Mouse (Mus musculus) midbrain, embryonic 16.5 days (tissue): ENCODE data around the gene Hbq1b. TPM values are rescaled to one million over a fixed set of nuclear protein-coding genes. Genes with fewer than 3 reads are reported as not detected.

Experiments used
- ATAC-seq: fragments of 200-750 bp; cut with Nextera tagmentation; 2 replicates; pipeline ENCODE4 v1.8.0; 2017; ENCODE audit warnings: moderate TSS enrichment
- H3K27ac ChIP-seq: fragments of 300-500 bp; sonication (generic); 2 replicates; pipeline ENCODE4 v1.5.1; 2014; ENCODE audit warnings: mild to moderate bottlenecking, low read length, mixed read lengths
- H3K27me3 ChIP-seq: fragments of 300-500 bp; sonication (generic); 2 replicates; pipeline ENCODE4 v1.6.1; 2014; ENCODE audit warnings: low read depth, low read length, mixed read lengths; ENCODE audit not compliant: control insufficient read depth, insufficient read depth
- H3K36me3 ChIP-seq: fragments of 300-500 bp; sonication (generic); 2 replicates; pipeline ENCODE4 v1.6.1; 2014; ENCODE audit warnings: mild to moderate bottlenecking, low read length, moderate library complexity, mixed read lengths; ENCODE audit not compliant: control insufficient read depth, insufficient read depth
- H3K4me1 ChIP-seq: fragments of 300-500 bp; sonication (generic); 2 replicates; pipeline ENCODE4 v1.6.1; 2014; ENCODE audit warnings: mild to moderate bottlenecking, low read length, mixed read lengths; ENCODE audit not compliant: control insufficient read depth, insufficient read depth
- H3K4me2 ChIP-seq: fragments of 300-500 bp; sonication (generic); 2 replicates; pipeline ENCODE4 v1.6.1; 2014; ENCODE audit warnings: mild to moderate bottlenecking, low read length, mixed read lengths
- H3K4me3 ChIP-seq: fragments of 300-500 bp; sonication (generic); 2 replicates; pipeline ENCODE4 v1.5.1; 2014; ENCODE audit warnings: low read depth, mild to moderate bottlenecking, low read length, moderate library complexity, mixed read lengths
- H3K9ac ChIP-seq: fragments of 300-500 bp; sonication (generic); 2 replicates; pipeline ENCODE4 v1.6.1; 2014; ENCODE audit warnings: low read depth, low read length, mixed read lengths
- H3K9me3 ChIP-seq: fragments of 300-500 bp; sonication (generic); replicated peaks from 2 replicates; pipeline ENCODE4 v1.6.1; 2014; ENCODE audit warnings: mild to moderate bottlenecking, low read length, mixed read lengths; ENCODE audit not compliant: control insufficient read depth, poor library complexity, severe bottlenecking
- WGBS: fragments of 180-500 bp; shearing (Covaris S2); extraction: QIAGEN DNeasy Blood & Tissue Kit; methylation state at CpG from one replicate; pipeline ENCODE4 v1.1.7; 2014; 5-methylcytosine and 5-hydroxymethylcytosine counted together
- polyA plus RNA-seq: library from polyadenylated mRNA; unstranded; fragments of >200 nt; fragmentation: Nextera tagmentation; extraction: Ambion mirVana; gene quantifications from 2 replicates; pipeline ENCODE4 v1.2.1, GENCODE M21; 2015

The Hbq1b gene
- polyA plus RNA-seq, 1 experiment from 2014 or later = 1.5 TPM

DNA sequence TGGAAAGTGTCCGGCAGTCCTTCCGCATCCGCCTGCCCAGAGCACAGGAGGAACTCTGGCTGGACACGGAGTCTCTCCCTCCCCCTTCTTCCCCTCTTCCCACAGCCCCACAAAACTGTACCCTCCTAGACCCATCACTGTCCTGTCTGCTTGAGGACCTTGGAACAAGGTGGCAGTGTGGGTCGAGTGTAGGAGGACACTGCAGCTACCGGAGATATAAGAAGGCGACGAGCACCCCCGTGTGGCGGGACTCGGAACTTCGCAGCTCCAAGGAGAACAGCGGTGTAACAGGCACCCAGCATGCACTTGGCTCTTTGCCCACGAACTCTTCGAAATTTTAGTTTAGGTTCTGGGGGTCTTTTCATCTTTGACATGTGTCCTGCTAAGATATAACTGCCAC lies 37.8 kb downstream of the Hbq1b start:
- Histone ChIP-seq H3K27ac (no peak overlapping the region), H3K36me3 (no peaks in the 10 kb centered on the region), H3K9me3 (no peaks in the 10 kb centered on the region), H3K27me3 (no peaks in the 10 kb centered on the region), H3K9ac (no peak overlapping the region), H3K4me1 (no peaks in the 10 kb centered on the region), H3K4me2 (peak overlapping the region; percentile 39; the same call in 1 of the 2 replicates), H3K4me3 (no peak overlapping the region)
- 11% methylated on average over 15 of the region's 15 CpGs for WGBS
- ATAC-seq = peak; percentile 86

DNA sequence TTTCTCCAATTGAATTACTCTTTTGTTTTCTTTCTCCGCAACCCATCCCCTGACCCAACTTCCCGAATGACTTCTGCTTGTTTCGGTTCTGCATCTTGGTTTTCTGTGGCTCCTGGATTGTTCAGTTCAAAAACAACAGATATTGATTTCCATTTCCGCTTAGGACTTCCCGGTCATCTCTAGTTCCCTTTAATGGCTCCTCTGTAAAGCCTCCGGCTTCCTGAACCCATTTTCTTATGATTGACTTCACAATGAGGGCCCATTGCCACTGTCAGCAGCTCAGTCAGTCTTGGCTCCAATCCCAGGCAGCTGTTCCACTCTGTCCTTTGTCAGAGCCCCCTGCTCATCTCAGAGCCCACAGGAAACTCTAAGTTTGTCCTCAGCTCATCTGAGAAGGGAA lies 44.3 kb downstream of the Hbq1b start:
- H3K9ac ChIP-seq = no peak overlapping the region
- H3K36me3 ChIP-seq = no peaks in the 10 kb centered on the region
- 44% methylated on average over 6 of the region's 6 CpGs for whole genome bisulfite sequencing
- no peak overlapping the region for H3K4me3 ChIP-seq
- no peaks in the 10 kb centered on the region; the same call in 1 of the 2 replicates for H3K4me1 ChIP-seq
- no peaks in the 10 kb centered on the region for H3K9me3 ChIP-seq
- no peaks in the 10 kb centered on the region for H3K27me3 ChIP-seq
- ATAC-seq = no peak
- H3K4me2 ChIP-seq = no peak overlapping the region
- no peak overlapping the region for H3K27ac ChIP-seq

DNA sequence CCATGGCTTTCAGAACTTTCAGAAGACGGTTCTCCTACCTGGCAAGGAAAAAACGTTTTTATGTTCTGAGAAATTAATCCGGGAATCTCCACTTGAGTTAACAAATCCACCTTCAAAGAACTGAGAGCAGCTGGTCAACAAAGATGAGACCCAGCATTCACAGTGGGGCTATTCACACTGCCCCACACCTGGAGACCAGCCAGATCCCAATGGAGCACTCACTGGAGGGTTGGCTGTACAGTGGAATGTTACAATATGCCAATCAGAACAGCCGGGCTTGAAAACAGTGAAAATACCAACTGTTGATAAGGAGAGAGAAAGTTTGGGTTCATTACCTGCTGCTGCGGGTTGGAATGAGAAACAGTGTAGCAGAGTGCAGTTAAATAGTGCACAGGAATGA lies 45.1 kb downstream of the Hbq1b start:
- Histone ChIP-seq H3K27me3 (no peaks in the 10 kb centered on the region), H3K4me2 (no peak overlapping the region), H3K4me3 (no peak overlapping the region), H3K9ac (no peak overlapping the region), H3K36me3 (no peaks in the 10 kb centered on the region), H3K4me1 (no peaks in the 10 kb centered on the region; the same call in 1 of the 2 replicates), H3K27ac (no peak overlapping the region), H3K9me3 (no peaks in the 10 kb centered on the region)
- 59% methylated on average over 5 of the region's 5 CpGs for WGBS
- ATAC-seq = no peak

DNA sequence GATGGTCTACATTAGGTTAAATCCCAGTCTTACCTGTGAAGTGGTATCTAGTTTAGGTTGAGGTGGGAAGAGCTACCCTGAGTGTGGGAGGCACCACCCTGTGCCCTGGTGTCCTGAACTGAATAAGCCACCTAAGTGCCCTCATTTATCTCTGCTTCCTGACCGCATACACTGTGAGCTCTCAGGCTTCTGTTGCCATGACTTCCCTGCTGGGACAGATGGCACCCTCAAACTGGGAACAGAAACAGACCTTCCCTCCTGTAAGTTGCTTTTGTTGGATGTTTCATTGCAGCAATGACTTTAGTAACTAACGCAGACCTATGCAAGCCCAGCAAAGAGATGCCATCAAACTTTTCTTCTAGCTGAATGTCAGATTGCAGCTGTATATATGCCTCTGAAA lies 46.5 kb downstream of the Hbq1b start:
- no peaks in the 10 kb centered on the region for H3K9me3 ChIP-seq
- WGBS = 86% methylated on average over 2 of the region's 2 CpGs

DNA sequence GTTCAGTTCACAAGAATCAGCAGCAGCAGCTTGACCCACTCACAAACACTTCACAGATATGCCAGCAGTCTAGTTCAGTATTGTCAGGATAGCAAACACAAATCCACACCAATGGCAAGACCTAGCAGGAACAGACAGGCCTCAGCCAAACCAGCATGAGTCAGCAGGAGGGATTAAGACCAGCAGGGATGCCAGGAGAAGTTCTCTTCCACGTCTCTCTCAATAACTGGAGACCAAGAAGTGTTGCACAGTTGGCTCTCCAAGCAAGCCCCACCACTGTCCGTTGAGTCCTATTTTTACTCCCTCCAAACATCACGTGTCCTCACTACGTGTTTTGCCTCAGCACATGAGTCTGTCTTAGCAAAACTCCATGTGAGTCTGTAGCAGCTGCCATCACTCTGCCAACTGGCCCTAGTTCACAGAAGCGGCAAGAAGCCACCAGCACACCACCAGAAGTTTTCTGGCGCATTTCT lies 49.7 kb downstream of the Hbq1b start:
- no peak for ATAC-seq
- H3K9me3 ChIP-seq = no peaks in the 10 kb centered on the region
- no peak overlapping the region for H3K4me3 ChIP-seq
- H3K27me3 ChIP-seq = no peaks in the 10 kb centered on the region
- no peak overlapping the region for H3K27ac ChIP-seq
- WGBS = 88% methylated on average over 6 of the region's 6 CpGs
- H3K36me3 ChIP-seq = no peaks in the 10 kb centered on the region
- H3K9ac ChIP-seq = no peak overlapping the region
- H3K4me2 ChIP-seq = no peak overlapping the region
- no peaks in the 10 kb centered on the region for H3K4me1 ChIP-seq

More for the DNA sequence above, 46.5 kb downstream of the Hbq1b start:
- Histone ChIP-seq H3K36me3 (no peaks in the 10 kb centered on the region), H3K9ac (no peak overlapping the region), H3K27ac (no peak overlapping the region), H3K4me1 (no peaks in the 10 kb centered on the region; the same call in 1 of the 2 replicates), H3K4me2 (no peak overlapping the region), H3K4me3 (no peak overlapping the region), H3K27me3 (no peaks in the 10 kb centered on the region)
- no peak for ATAC-seq

Other genes starting within 250 kb of the Hbq1b start
- gene Il9r, start 86.7 kb upstream of the Hbq1b start, polyA plus RNA-seq = not detected in 2 replicates
- 37.2 and 41.2 TPM in 2 replicates for gene Snrnp25, start 81.5 kb upstream of the Hbq1b start, polyA plus RNA-seq
- gene Rhbdf1, start 64.7 kb upstream of the Hbq1b start, polyA plus RNA-seq = 18.5 and 24.0 TPM in 2 replicates
- 36.1 and 41.7 TPM in 2 replicates for gene Mpg, start 60.5 kb upstream of the Hbq1b start, polyA plus RNA-seq
- gene Nprl3, start 19.3 kb upstream of the Hbq1b start, polyA plus RNA-seq = 45.3 and 52.4 TPM in 2 replicates
- 3.2 and 11.6 TPM in 2 replicates for gene Hba-x, start 10.6 kb upstream of the Hbq1b start, polyA plus RNA-seq
- gene Hba-a1, start 3.5 kb upstream of the Hbq1b start, polyA plus RNA-seq = 2,278 and 2,570 TPM in 2 replicates
- 5,737 and 6,589 TPM in 2 replicates for gene Hba-a2, start 9.5 kb downstream of the Hbq1b start, polyA plus RNA-seq
- 1.7 and 2.0 TPM in 2 replicates for gene Hbq1a, start 13.1 kb downstream of the Hbq1b start, polyA plus RNA-seq
- 21.6 and 23.4 TPM in 2 replicates for gene Sh3pxd2b, start 60.9 kb downstream of the Hbq1b start, polyA plus RNA-seq
- 43.0 and 46.6 TPM in 2 replicates for gene Ubtd2, start 168.4 kb downstream of the Hbq1b start, polyA plus RNA-seq
- not detected in 2 replicates for gene Efcab9, start 245.1 kb downstream of the Hbq1b start, polyA plus RNA-seq
- 1.2 and 1.7 TPM in 2 replicates for gene Stk10, start 246.3 kb downstream of the Hbq1b start, polyA plus RNA-seq